Mouse (Mus musculus): ENCODE measurements around the gene Ndufb2. TPM values are rescaled to one million over a fixed set of nuclear protein-coding genes. Genes with fewer than 3 reads are reported as not detected.

Gene Ndufb2
- polyA plus RNA-seq, 1 experiment from 2014 or later, result 228 TPM

Other genes with a start within 250 kb of the Ndufb2 start
- 44.2 and 47.7 TPM in 2 replicates for gene Slc37a3, start 214.9 kb upstream of the Ndufb2 start, polyA plus RNA-seq (2014; fragmentation: Nextera tagmentation; extraction: Ambion mirVana)
- 0.78 and 1.1 TPM in 2 replicates for gene Rab19, start 211.4 kb upstream of the Ndufb2 start, polyA plus RNA-seq (2014; fragmentation: Nextera tagmentation; extraction: Ambion mirVana)
- 55.7 and 59.7 TPM in 2 replicates for gene Mkrn1, start 172.1 kb upstream of the Ndufb2 start, polyA plus RNA-seq (2014; fragmentation: Nextera tagmentation; extraction: Ambion mirVana)
- 27.4 and 29.1 TPM in 2 replicates for gene Dennd2a, start 34.7 kb upstream of the Ndufb2 start, polyA plus RNA-seq (2014; fragmentation: Nextera tagmentation; extraction: Ambion mirVana)
- gene Adck2, start 18.7 kb upstream of the Ndufb2 start, polyA plus RNA-seq (2014; fragmentation: Nextera tagmentation; extraction: Ambion mirVana), result 25.1 and 26.7 TPM in 2 replicates
- gene Gm42420, start 6.8 kb upstream of the Ndufb2 start, polyA plus RNA-seq (2014; fragmentation: Nextera tagmentation; extraction: Ambion mirVana), result 1.3 TPM in 1 of 2 replicates, not detected in the other
- gene Braf, start 132.9 kb downstream of the Ndufb2 start, polyA plus RNA-seq (2014; fragmentation: Nextera tagmentation; extraction: Ambion mirVana), result 17.9 and 18.8 TPM in 2 replicates
- 227 and 244 TPM in 2 replicates for gene Mrps33, start 218.4 kb downstream of the Ndufb2 start, polyA plus RNA-seq (2014; fragmentation: Nextera tagmentation; extraction: Ambion mirVana)

Measured in embryonic facial prominence, embryonic 11.5 days (tissue).